Mouse (Mus musculus): ENCODE measurements around the gene Mat2b. TPM values are rescaled to one million over a fixed set of nuclear protein-coding genes. Genes with fewer than 3 reads are reported as not detected.

The Mat2b gene
- polyA plus RNA-seq, 1 experiment from 2014 or later, result 104 TPM

DNA sequence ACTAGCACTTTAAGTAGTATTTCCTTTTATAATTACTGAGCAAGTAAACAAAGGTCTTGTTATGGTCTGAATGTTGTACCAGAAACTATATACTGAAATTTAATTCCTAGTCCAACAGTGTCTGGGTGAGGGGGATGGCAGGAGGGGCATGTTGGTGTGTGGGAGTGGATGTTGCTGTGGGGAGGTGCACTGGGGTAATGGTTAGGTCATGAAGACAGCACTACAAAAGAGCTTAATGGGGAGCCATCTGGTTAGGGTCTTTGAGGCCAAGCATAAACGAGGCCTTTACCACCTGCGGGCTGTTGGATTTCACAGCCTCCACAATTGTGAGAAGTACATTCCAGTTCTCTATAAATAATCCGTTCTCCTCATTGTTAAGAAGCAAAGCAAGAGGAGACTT, 11.7 kb downstream of the Mat2b start:
- 21% methylated on average over 3 of the region's 3 CpGs for WGBS
- no peaks in the 10 kb centered on the region for H3K9me3 ChIP-seq (ENCODE audit: control insufficient read depth, low read length)
- no peak overlapping the region for H3K9ac ChIP-seq (ENCODE audit: low read depth, low read length)
- H3K36me3 ChIP-seq (ENCODE audit: control insufficient read depth, insufficient read depth, low read length), result peaks cover 87% of the 10 kb centered on the region
- H3K27me3 ChIP-seq (ENCODE audit: control insufficient read depth, insufficient read depth, low read length), result no peaks in the 10 kb centered on the region
- no peak for ATAC-seq (ENCODE audit: low FRiP score, low TSS enrichment)
- H3K4me3 ChIP-seq (ENCODE audit: low read length), result no peak overlapping the region
- H3K4me1 ChIP-seq (ENCODE audit: control insufficient read depth, insufficient read depth, low read length), result no peaks in the 10 kb centered on the region
- no peak overlapping the region for H3K4me2 ChIP-seq (replicated peaks; ENCODE audit: low read depth, low read length)
- no peak overlapping the region for H3K27ac ChIP-seq (ENCODE audit: low read depth, low read length)

DNA sequence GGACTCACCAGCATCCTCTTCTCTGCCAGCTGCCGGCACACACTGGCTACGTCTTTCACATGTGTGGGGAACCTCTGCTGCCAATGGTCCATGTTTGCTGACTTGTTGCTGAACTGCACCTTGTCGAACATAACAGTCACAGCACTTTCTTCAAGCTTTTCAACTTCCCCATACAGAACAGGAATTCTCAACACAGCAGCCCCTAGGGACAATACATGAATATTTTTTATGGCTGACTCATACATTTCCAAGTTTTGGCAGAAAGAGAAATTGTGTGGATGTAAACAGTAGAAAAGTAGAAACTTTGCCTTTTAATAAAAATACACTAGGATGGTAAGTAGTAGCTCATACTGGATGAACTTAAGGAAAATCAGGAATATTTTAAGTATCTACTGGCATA, 12.5 kb downstream of the Mat2b start:
- WGBS, result 94% methylated on average over 3 of the region's 3 CpGs
- H3K27me3 ChIP-seq (ENCODE audit: control insufficient read depth, insufficient read depth, low read length), result no peaks in the 10 kb centered on the region

DNA sequence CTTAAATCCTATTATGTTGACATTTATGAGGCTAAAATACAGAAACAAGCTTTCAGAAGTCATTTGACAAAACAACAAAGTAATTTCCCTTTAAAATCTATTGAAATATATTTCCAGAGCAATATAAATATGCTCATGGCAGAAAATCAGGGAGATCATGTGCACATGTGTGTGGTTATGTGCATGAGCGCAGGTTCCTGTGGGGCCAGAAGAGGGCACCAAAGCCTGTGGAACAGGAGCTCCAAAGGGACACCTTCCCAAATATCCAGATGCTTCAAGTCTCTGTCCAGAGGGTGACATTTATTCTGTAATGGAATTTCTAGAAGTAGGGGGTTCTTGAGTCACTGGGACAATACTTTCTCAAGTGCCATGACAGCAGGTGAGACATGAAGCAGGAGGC, 17.8 kb downstream of the Mat2b start:
- H3K4me1 ChIP-seq (ENCODE audit: control insufficient read depth, insufficient read depth, low read length), result no peaks in the 10 kb centered on the region
- H3K4me2 ChIP-seq (replicated peaks; ENCODE audit: low read depth, low read length), result no peak overlapping the region
- peaks cover 4% of the 10 kb centered on the region; the same call in 1 of the 2 replicates for H3K9me3 ChIP-seq (ENCODE audit: control insufficient read depth, low read length)
- 100% methylated on average over 1 of the region's 1 CpGs for WGBS
- H3K27ac ChIP-seq (ENCODE audit: low read depth, low read length), result no peak overlapping the region
- no peak overlapping the region for H3K9ac ChIP-seq (ENCODE audit: low read depth, low read length)
- ATAC-seq (ENCODE audit: low FRiP score, low TSS enrichment), result no peak
- H3K4me3 ChIP-seq (ENCODE audit: low read length), result no peak overlapping the region
- no peaks in the 10 kb centered on the region for H3K27me3 ChIP-seq (ENCODE audit: control insufficient read depth, insufficient read depth, low read length)
- H3K36me3 ChIP-seq (ENCODE audit: control insufficient read depth, insufficient read depth, low read length), result peaks cover 47% of the 10 kb centered on the region

More for the DNA sequence above, 12.5 kb downstream of the Mat2b start:
- Histone ChIP-seq H3K27ac (ENCODE audit: low read depth, low read length) (no peak overlapping the region), H3K4me2 (replicated peaks; ENCODE audit: low read depth, low read length) (no peak overlapping the region), H3K9me3 (ENCODE audit: control insufficient read depth, low read length) (peaks cover 1% of the 10 kb centered on the region; the same call in 1 of the 2 replicates), H3K4me1 (ENCODE audit: control insufficient read depth, insufficient read depth, low read length) (no peaks in the 10 kb centered on the region), H3K4me3 (ENCODE audit: low read length) (no peak overlapping the region), H3K9ac (ENCODE audit: low read depth, low read length) (no peak overlapping the region), H3K36me3 (ENCODE audit: control insufficient read depth, insufficient read depth, low read length) (peaks cover 91% of the 10 kb centered on the region)
- no peak for ATAC-seq (ENCODE audit: low FRiP score, low TSS enrichment)

DNA sequence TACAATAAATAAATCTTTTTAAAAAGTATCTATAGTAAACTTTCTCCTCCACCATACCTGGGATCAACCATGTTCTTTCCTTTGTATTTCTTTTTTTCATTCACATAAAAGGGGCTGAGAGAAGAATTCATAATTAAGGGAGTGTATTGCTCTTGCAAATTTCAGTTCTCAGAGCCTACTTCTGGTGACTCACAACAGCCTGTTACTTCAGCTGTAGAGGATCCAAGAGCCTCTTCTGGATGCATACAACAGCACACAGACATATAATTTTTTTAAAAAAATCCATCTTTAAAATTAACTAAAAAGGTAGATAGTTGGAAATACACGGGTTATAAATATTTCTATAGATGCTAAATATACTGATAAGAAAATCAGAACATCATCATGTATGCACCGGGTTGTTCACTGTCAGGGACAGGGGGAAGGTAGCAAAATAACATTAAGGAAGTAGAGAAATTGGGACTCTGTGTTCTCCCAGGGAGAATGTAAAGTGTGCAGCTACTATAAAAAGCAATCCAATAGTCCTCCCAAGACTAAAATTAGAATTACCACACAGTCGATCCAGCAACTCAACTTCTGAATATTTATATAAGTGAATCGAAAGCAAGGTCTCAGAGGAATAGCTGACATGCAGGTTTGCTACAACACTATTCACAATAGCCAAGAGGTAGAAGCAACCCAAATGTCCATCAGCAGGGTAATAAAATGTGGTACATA, 19.8 kb downstream of the Mat2b start:
- H3K4me3 ChIP-seq (ENCODE audit: low read length), result no peak overlapping the region
- no peak overlapping the region for H3K27ac ChIP-seq (ENCODE audit: low read depth, low read length)
- no peaks in the 10 kb centered on the region for H3K4me1 ChIP-seq (ENCODE audit: control insufficient read depth, insufficient read depth, low read length)
- 84% methylated on average over 4 of the region's 4 CpGs for WGBS
- no peak for ATAC-seq (ENCODE audit: low FRiP score, low TSS enrichment)
- H3K9me3 ChIP-seq (ENCODE audit: control insufficient read depth, low read length), result peaks cover 4% of the 10 kb centered on the region; the same call in 1 of the 2 replicates
- no peak overlapping the region for H3K4me2 ChIP-seq (replicated peaks; ENCODE audit: low read depth, low read length)
- H3K27me3 ChIP-seq (ENCODE audit: control insufficient read depth, insufficient read depth, low read length), result no peaks in the 10 kb centered on the region
- no peak overlapping the region for H3K9ac ChIP-seq (ENCODE audit: low read depth, low read length)
- peaks cover 30% of the 10 kb centered on the region for H3K36me3 ChIP-seq (ENCODE audit: control insufficient read depth, insufficient read depth, low read length)

DNA sequence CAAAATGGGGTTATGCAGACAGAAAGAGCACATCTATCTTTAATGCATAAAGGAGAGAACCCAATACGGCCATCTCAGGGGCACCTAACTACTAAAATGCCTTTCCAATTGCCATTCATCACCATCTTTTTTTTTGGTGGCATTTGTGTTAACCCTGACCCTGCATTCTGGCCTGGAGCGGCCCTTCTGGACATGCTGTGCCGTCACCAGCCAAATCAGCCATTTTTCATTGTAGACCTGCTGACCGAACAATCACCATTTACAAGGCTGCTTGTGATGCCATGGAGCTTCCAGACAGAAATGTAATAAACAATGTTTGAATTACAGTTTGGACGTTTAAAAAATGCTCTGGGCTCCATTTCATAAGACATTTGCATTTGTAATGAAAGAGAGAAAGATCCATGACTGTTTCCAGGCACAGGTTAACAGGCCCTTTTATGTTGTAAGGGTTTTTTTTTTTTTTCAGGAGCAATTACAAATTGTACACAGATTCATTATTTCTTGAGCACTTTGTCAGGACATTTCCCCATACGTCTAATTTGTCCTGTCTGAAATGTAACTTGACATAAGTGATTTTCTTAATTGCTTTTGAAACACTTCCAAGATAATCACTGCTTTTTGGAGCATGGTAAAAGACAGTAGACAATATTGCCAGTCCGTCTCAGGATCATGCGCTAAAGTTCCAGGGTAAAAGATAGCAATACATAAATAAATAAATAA, 45.1 kb downstream of the Mat2b start:
- H3K36me3 ChIP-seq (ENCODE audit: control insufficient read depth, insufficient read depth, low read length), result no peaks in the 10 kb centered on the region
- no peaks in the 10 kb centered on the region for H3K9me3 ChIP-seq (ENCODE audit: control insufficient read depth, low read length)
- no peak for ATAC-seq (ENCODE audit: low FRiP score, low TSS enrichment)
- 71% methylated on average over 8 of the region's 8 CpGs for WGBS
- H3K4me2 ChIP-seq (replicated peaks; ENCODE audit: low read depth, low read length), result no peak overlapping the region
- H3K9ac ChIP-seq (ENCODE audit: low read depth, low read length), result no peak overlapping the region
- no peaks in the 10 kb centered on the region for H3K4me1 ChIP-seq (ENCODE audit: control insufficient read depth, insufficient read depth, low read length)
- H3K27ac ChIP-seq (ENCODE audit: low read depth, low read length), result no peak overlapping the region
- H3K27me3 ChIP-seq (ENCODE audit: control insufficient read depth, insufficient read depth, low read length), result no peaks in the 10 kb centered on the region
- H3K4me3 ChIP-seq (ENCODE audit: low read length), result no peak overlapping the region

DNA sequence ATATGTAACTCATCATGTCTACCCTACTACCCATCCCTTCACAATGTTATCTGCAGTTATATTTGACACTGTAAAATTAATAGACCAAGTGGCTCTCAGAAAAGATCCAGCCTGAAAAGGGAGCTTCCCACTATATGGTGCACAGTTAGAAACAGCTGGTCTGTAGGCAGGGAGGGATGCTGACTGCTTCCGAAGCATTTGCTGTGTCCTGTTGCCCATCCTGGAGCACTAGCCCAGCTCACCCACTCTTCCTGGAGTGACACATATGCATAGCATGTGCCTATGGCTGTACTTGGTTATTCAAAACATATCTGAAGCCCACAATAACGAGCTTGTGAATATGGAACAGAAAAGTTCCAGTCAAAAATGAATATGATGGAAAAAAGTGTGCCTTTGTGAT, 47.8 kb downstream of the Mat2b start:
- Histone ChIP-seq H3K9ac (ENCODE audit: low read depth, low read length) (no peak overlapping the region), H3K4me1 (ENCODE audit: control insufficient read depth, insufficient read depth, low read length) (no peaks in the 10 kb centered on the region), H3K4me3 (ENCODE audit: low read length) (no peak overlapping the region), H3K9me3 (ENCODE audit: control insufficient read depth, low read length) (no peaks in the 10 kb centered on the region), H3K4me2 (replicated peaks; ENCODE audit: low read depth, low read length) (no peak overlapping the region), H3K27me3 (ENCODE audit: control insufficient read depth, insufficient read depth, low read length) (no peaks in the 10 kb centered on the region), H3K27ac (ENCODE audit: low read depth, low read length) (no peak overlapping the region), H3K36me3 (ENCODE audit: control insufficient read depth, insufficient read depth, low read length) (no peaks in the 10 kb centered on the region)
- ATAC-seq (ENCODE audit: low FRiP score, low TSS enrichment), result no peak
- 73% methylated on average over 2 of the region's 2 CpGs for WGBS

Other genes with a start within 250 kb of the Mat2b start
- gene Hmmr, start 38.2 kb upstream of the Mat2b start, polyA plus RNA-seq (2014; fragmentation: Nextera tagmentation; extraction: Ambion mirVana), result 55.6 and 56.6 TPM in 2 replicates
- gene Nudcd2, start 38.5 kb upstream of the Mat2b start, polyA plus RNA-seq (2014; fragmentation: Nextera tagmentation; extraction: Ambion mirVana), result 204 and 255 TPM in 2 replicates
- 24.7 and 35.2 TPM in 2 replicates for gene Ccng1, start 60.1 kb upstream of the Mat2b start, polyA plus RNA-seq (2014; fragmentation: Nextera tagmentation; extraction: Ambion mirVana)

Measured in kidney, embryonic 14.5 days (tissue).